Mouse (Mus musculus) CH12F3 (cell line): ENCODE results near the gene Mrpl35.
"Not testable (repeated sequence)": the region's sequence is repeated elsewhere in the genome, so short reads cannot be mapped to it uniquely, and the experiment has no call there.

ENCODE experiments used
- in situ Hi-C: fragments of 300-500 bp; cut with MboI; formaldehyde crosslinking; loops from 2 replicates; pipeline ENCODE4 v1.14.3; 2020; ENCODE audit warnings: low sequenced_read_pairs

The Mrpl35 gene

GRCm38 (mm10) chr6:71826869-71827268 lies at the start of gene Mrpl35:
Mrpl35 (minus strand) TSS chr6:71826969.
- in situ Hi-C loops: no loop called here

- in situ Hi-C loops: no loop called here
Measured at GRCm38 (mm10) chr6:71871396-71871795, 44.6 kb upstream of the Mrpl35 start.

GRCm38 (mm10) chr6:71868809-71869208 lies 42.0 kb upstream of the Mrpl35 start:
- in situ Hi-C loops: no loop called here

- in situ Hi-C loops: no loop called here
Measured at GRCm38 (mm10) chr6:71867751-71868150, 41.0 kb upstream of the Mrpl35 start.

- in situ Hi-C loops: not testable (repeated sequence)
Measured at GRCm38 (mm10) chr6:71846906-71847305, 20.1 kb upstream of the Mrpl35 start.

GRCm38 (mm10) chr6:71840597-71841290 lies 14.0 kb upstream of the Mrpl35 start:
- in situ Hi-C loops: no loop called here

- in situ Hi-C loops: no loop called here
Measured at GRCm38 (mm10) chr6:71839815-71840214, 13.0 kb upstream of the Mrpl35 start.

- in situ Hi-C loops: no loop called here
Measured at GRCm38 (mm10) chr6:71836811-71837210, 10.0 kb upstream of the Mrpl35 start.

- in situ Hi-C loops: no loop called here
Measured at GRCm38 (mm10) chr6:71831581-71831960, 4.8 kb upstream of the Mrpl35 start.

GRCm38 (mm10) chr6:71830690-71831580 lies 4.2 kb upstream of the Mrpl35 start, which contains the start of gene Immt:
Immt (plus strand) TSS chr6:71831331.
- in situ Hi-C loops: no loop called here

GRCm38 (mm10) chr6:71829768-71830167 lies 3.0 kb upstream of the Mrpl35 start:
- in situ Hi-C loops: no loop called here

GRCm38 (mm10) chr6:71823961-71824360 lies 2.8 kb downstream of the Mrpl35 start:
- in situ Hi-C loops: no loop called here

- in situ Hi-C loops: no loop called here
Measured at GRCm38 (mm10) chr6:71823488-71823887, 3.3 kb downstream of the Mrpl35 start.

GRCm38 (mm10) chr6:71823085-71823484 lies 3.7 kb downstream of the Mrpl35 start:
- in situ Hi-C loops: no loop called here

GRCm38 (mm10) chr6:71819764-71820292 lies 6.9 kb downstream of the Mrpl35 start:
- in situ Hi-C loops: no loop called here

GRCm38 (mm10) chr6:71812820-71813219 lies 13.9 kb downstream of the Mrpl35 start:
- in situ Hi-C loops: no loop called here

- in situ Hi-C loops: loop anchor here (10.0 kb wide), 1 partner anchor 655 kb away; no protein-coding TSS in a partner anchor
Measured at GRCm38 (mm10) chr6:71809890-71810289, 16.9 kb downstream of the Mrpl35 start.

GRCm38 (mm10) chr6:71806713-71807112 lies 20.1 kb downstream of the Mrpl35 start:
- in situ Hi-C loops: loop anchor here (10.0 kb wide), 1 partner anchor 652 kb away; no protein-coding TSS in a partner anchor

- in situ Hi-C loops: loop anchor here (10.0 kb wide), 1 partner anchor 649 kb away; no protein-coding TSS in a partner anchor
Measured at GRCm38 (mm10) chr6:71804061-71804829, 22.5 kb downstream of the Mrpl35 start.

GRCm38 (mm10) chr6:71803609-71804008 lies 23.2 kb downstream of the Mrpl35 start:
- in situ Hi-C loops: loop anchor here (10.0 kb wide), 1 partner anchor 649 kb away; no protein-coding TSS in a partner anchor

GRCm38 (mm10) chr6:71801714-71802094 lies 25.1 kb downstream of the Mrpl35 start:
- in situ Hi-C loops: loop anchor here (10.0 kb wide), 1 partner anchor 647 kb away; no protein-coding TSS in a partner anchor
